ENCODE assay signal across 30 mouse cellular contexts in the genomic region with DNA sequence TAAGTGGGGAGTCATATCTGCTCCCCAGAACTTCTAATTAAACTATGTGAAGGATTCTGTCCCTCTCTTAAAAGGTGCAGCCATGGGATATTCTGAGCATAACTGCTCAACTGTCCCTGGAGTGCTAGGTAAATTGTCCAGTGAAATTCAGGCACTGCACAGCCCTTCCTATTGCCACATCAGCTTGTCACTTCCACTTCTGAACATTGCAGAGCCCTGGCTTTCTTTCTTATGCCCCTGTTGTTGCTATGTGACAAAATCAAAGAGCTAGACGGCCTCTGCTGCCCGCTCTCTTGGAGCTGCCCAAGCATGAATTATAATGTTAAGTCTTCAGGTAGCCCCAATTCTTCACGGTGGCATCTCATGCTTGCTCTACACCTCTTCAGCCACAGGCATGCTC. TPM values are rescaled to one million over a fixed set of nuclear protein-coding genes. Genes with fewer than 3 reads are reported as not detected.
DNase-seq lines count a peak whose midpoint lies in the region; ATAC-seq and TF ChIP-seq lines count a peak whose summit lies in the region.
"Had no signal": no experiment of that assay in that cellular context is flagged by ENCODE, and none has a peak within 500 bp of the region (broad histone marks: within the 10 kb centered on the region; RNA-seq: fewer than 3 reads in every experiment).

No protein-coding gene starts in this region.

- no peak for DNase-seq in liver
- peak; percentile 55 for DNase-seq in lung, postnatal 36 days
- no peak for DNase-seq in lung, adult 2 months
- no peak for DNase-seq in heart, postnatal 4 days
- DNase-seq: adrenal gland, adult 8-10 months; adrenal gland, postnatal 25 days; cerebellum, adult 11 months; cerebellum, adult 2 months; cerebellum, adult 9-11 months; cerebellum, postnatal 25 days; forebrain, postnatal 0 days; gastrocnemius, postnatal 25 days; heart, adult 2 months; heart, postnatal 14 days had no signal

- no peaks in the 10 kb centered on the region for H3K36me3 ChIP-seq in liver, embryonic 16.5 days (ENCODE audit: control insufficient read depth, insufficient read depth)
- H3K36me3 ChIP-seq in hindbrain, embryonic 12.5 days = no peaks in the 10 kb centered on the region
- H3K36me3 ChIP-seq: embryonic facial prominence, embryonic 12.5 days; embryonic facial prominence, embryonic 15.5 days; heart, embryonic 10.5 days; heart, embryonic 13.5 days; hindbrain, embryonic 10.5 days had no signal

- H3K9me3 ChIP-seq in liver, embryonic 16.5 days (replicated peaks; ENCODE audit: control insufficient read depth, low read length) = no peaks in the 10 kb centered on the region
- no peaks in the 10 kb centered on the region for H3K9me3 ChIP-seq in hindbrain, embryonic 12.5 days (replicated peaks)
- H3K9me3 ChIP-seq: embryonic facial prominence, embryonic 12.5 days; embryonic facial prominence, embryonic 15.5 days; heart, embryonic 10.5 days; heart, embryonic 13.5 days; hindbrain, embryonic 10.5 days had no signal

- 61% methylated on average over 3 of the region's 3 CpGs for WGBS in liver, embryonic 16.5 days (ENCODE audit: insufficient replicate concordance)
- WGBS in lung, adult 2 months = 64% methylated on average over 3 of the region's 3 CpGs
- WGBS in hindbrain, embryonic 12.5 days = 78% methylated on average over 3 of the region's 3 CpGs

- no peaks in the 10 kb centered on the region for H3K4me1 ChIP-seq in liver, embryonic 16.5 days (ENCODE audit: control insufficient read depth, low read depth, low read length)
- peaks cover 5% of the 10 kb centered on the region for H3K4me1 ChIP-seq in lung, adult 2 months (ENCODE audit: control insufficient read depth, insufficient read depth, low read length)
- H3K4me1 ChIP-seq in hindbrain, embryonic 12.5 days = no peaks in the 10 kb centered on the region
- H3K4me1 ChIP-seq: embryonic facial prominence, embryonic 12.5 days had no signal

- ATAC-seq in liver, embryonic 16.5 days (ENCODE audit: low read depth) = no peak
- ATAC-seq in granulocyte monocyte progenitor cell, adult 5-6 weeks (replicated peaks; ENCODE audit: poor library complexity, severe bottlenecking) = peak; percentile 63
- peak; percentile 51 for ATAC-seq in monocyte, adult 5-6 weeks (replicated peaks; ENCODE audit: insufficient number of reproducible peaks, low FRiP score, low TSS enrichment, poor library complexity, severe bottlenecking)
- no peak for ATAC-seq in hindbrain, embryonic 12.5 days (ENCODE audit: low FRiP score)
- ATAC-seq: activated CD4-positive, CD25-positive, alpha-beta regulatory T cell, adult 4 months; CD4-positive, CD25-positive, alpha-beta regulatory T cell, adult 4 months; forebrain, embryonic 14.5 days; forebrain, postnatal 0 days; hindbrain, postnatal 0 days; inflammation-experienced regulatory T-cells, adult 6 months had no signal

- no peak overlapping the region for H3K9ac ChIP-seq in liver, embryonic 16.5 days (ENCODE audit: low read depth, low read length)
- no peak overlapping the region for H3K9ac ChIP-seq in hindbrain, embryonic 12.5 days
- H3K9ac ChIP-seq: embryonic facial prominence, embryonic 12.5 days; embryonic facial prominence, embryonic 15.5 days; forebrain, postnatal 0 days; heart, embryonic 13.5 days; hindbrain, embryonic 14.5 days had no signal

- TF ChIP-seq POLR2A in lung, adult 2 months (IDR thresholded peaks at IDR 0.05; ENCODE audit: borderline replicate concordance, extremely low read depth, low read depth, low read length) = no peak

- no peak for TF ChIP-seq CTCF in lung, adult 2 months (IDR thresholded peaks at IDR 0.05; ENCODE audit: insufficient read depth, low read length)

- no peak overlapping the region for H3K4me2 ChIP-seq in liver, embryonic 16.5 days (ENCODE audit: low read depth, low read length)
- no peak overlapping the region for H3K4me2 ChIP-seq in hindbrain, embryonic 12.5 days (replicated peaks)
- H3K4me2 ChIP-seq: embryonic facial prominence, embryonic 12.5 days; embryonic facial prominence, embryonic 15.5 days; heart, embryonic 13.5 days; hindbrain, embryonic 14.5 days had no signal

- H3K27ac ChIP-seq in liver, embryonic 16.5 days (ENCODE audit: low read length) = peak overlapping the region; percentile 38; the same call in 1 of the 2 replicates
- no peak overlapping the region for H3K27ac ChIP-seq in hindbrain, embryonic 12.5 days
- H3K27ac ChIP-seq: embryonic facial prominence, embryonic 12.5 days; embryonic facial prominence, embryonic 15.5 days; heart, adult 2 months; heart, embryonic 10.5 days; heart, embryonic 13.5 days; hindbrain, embryonic 10.5 days; hindbrain, embryonic 14.5 days; hindbrain, postnatal 0 days had no signal

- H3K4me3 ChIP-seq in liver, embryonic 16.5 days (ENCODE audit: low read depth, low read length) = no peak overlapping the region
- H3K4me3 ChIP-seq in lung, adult 2 months (replicated peaks; ENCODE audit: extremely low read depth, low read depth, low read length) = no peak overlapping the region
- no peak overlapping the region for H3K4me3 ChIP-seq in hindbrain, embryonic 12.5 days
- H3K4me3 ChIP-seq: embryonic facial prominence, embryonic 12.5 days; embryonic facial prominence, embryonic 15.5 days; heart, adult 2 months; heart, embryonic 10.5 days; heart, embryonic 13.5 days; hindbrain, embryonic 10.5 days had no signal

- H3K27me3 ChIP-seq in liver, embryonic 16.5 days (ENCODE audit: control insufficient read depth, insufficient read depth, low read depth, low read length) = no peaks in the 10 kb centered on the region
- no peaks in the 10 kb centered on the region for H3K27me3 ChIP-seq in hindbrain, embryonic 12.5 days
- H3K27me3 ChIP-seq: embryonic facial prominence, embryonic 12.5 days; embryonic facial prominence, embryonic 15.5 days; heart, embryonic 13.5 days had no signal

RNA-seq across cellular contexts. Expression of a gene that starts 17.5 kb away (rescaled TPM):
- 2.5 and 3.0 TPM in 2 replicates for polyA plus RNA-seq in liver, embryonic 16.5 days (2015; fragmentation: Nextera tagmentation; extraction: Ambion mirVana)
- 7.2 and 10.0 TPM in 2 replicates for polyA plus RNA-seq in lung, adult 2 months (2012; rRNA removed)
- total RNA-seq in granulocyte monocyte progenitor cell, adult 5-6 weeks (2014; fragmentation: Nextera tagmentation) = 11.2 and 13.4 TPM in 2 replicates
- total RNA-seq in granulocyte monocyte progenitor cell, adult 5-6 weeks (2017) = 7.8 and 14.1 TPM in 2 replicates
- 53.4 to 73.6 TPM (median 59.8 TPM) in 3 replicates for total RNA-seq in monocyte, adult 5-6 weeks (2017)
- total RNA-seq in heart, postnatal 4 days (2021) = 1 to 10 TPM; 1.5 to 1.6 TPM
- 2.0 and 2.4 TPM in 2 replicates for polyA plus RNA-seq in hindbrain, embryonic 12.5 days (2016; fragmentation: Nextera tagmentation; extraction: Ambion mirVana)
- total RNA-seq: MEL had no signal

Comparison
In these comparisons a context has a peak if more than half of its experiments do, and no peak if none do; other contexts are left out.
1. ATAC-seq: peak in granulocyte monocyte progenitor cell, adult 5-6 weeks (single experiment) and monocyte, adult 5-6 weeks (single experiment); none in liver, embryonic 16.5 days (single experiment) and hindbrain, embryonic 12.5 days (single experiment).